Mouse (Mus musculus) layer of hippocampus, adult 6 months (tissue): ENCODE measurements around the gene Vwce. TPM values are rescaled to one million over a fixed set of nuclear protein-coding genes. Genes with fewer than 3 reads are reported as not detected.

Source experiments
- long read RNA-seq, 2 experiments: library from polyadenylated mRNA; unstranded; transcript quantifications; one replicate each; pipeline ENCODE4 v2.0.0; 2019 to 2020
- polyA plus RNA-seq: library from polyadenylated mRNA; unstranded; fragments of <200 nt; fragmentation: Nextera tagmentation; gene quantifications from 2 replicates; pipeline ENCODE4 v1.2.3, GENCODE M21; 2021

Gene Vwce
- polyA plus RNA-seq, result 0.13 and 0.14 TPM in 2 replicates
- long read RNA-seq, experiment 1, result 0 reads
- long read RNA-seq, experiment 2, result 0 reads

DNA sequence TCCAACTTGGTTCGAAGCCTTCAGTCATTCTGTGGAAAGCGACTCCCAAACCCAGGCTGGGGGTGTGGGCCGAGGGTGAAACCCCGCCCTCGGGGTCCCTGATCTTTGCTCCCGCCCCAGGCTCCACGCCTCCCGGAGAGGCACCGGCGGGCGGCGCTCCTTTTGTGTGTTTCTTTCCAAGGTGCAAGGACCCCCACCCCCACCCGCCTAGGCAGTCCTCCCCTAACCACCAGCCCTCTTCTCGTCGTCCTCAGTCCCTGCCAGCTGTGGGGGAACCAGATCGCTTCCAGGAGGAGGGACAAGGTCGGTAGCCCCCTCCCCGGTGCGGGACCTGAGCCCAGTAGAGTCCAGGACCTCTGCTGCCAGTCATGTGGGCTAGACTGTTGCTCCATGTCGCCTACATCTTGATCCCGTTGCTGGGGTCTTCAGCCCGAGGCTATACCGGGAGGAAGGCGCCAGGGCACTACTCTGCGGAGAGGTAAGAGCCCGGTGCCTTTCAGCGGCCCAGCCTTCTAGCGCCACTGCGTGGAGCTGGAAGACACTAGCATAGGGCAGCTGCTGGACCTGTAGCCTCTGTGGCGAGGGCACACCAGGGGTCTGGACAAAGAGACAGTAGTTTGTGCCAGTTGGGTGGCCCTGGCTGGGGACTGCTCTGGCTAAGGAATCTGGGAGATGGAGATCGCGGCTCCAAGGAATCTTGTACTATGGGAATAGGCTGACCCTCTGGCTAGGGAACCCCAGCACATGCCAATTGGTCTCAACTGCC is at the start of gene Vwce:
TSS of gene Vwce (plus strand) at position 108 of the 766 bp plus-strand sequence.

DNA sequence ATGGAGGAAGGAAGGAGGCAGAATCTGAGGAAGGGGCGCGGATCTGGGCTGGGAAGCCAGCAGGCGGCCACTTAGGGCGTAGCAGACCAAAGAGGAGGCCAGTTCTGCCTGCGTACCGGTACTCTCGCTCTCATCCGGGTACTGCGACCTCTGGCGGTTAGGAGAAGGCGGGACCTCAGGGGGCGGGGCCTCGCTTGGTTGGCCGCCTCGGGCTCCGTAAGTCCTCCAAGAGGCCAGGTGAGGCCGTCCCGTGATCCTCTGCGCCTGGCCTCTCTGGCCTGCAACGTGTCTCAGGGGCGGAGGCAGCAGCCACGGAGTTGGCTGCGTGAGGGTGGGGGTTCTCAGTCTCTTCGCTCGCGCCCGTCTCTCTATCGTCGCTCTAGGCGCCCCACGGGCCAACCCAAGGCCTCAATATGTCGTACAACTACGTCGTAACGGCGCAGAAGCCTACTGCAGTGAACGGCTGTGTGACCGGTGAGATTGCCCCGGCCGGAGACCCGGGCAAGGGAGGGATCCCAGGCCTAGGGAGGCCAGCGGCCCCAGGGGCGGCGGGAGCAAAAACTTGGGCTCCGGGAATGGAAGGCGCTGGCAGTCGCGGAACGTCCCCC is 28.6 kb upstream of the Vwce start, which contains the start of the genes Ddb1 and Tkfc:
TSS of gene Ddb1 (plus strand) at position 35 of the 608 bp plus-strand sequence.
TSS of gene Tkfc (minus strand) at position 362 of the 608 bp plus-strand sequence.

DNA sequence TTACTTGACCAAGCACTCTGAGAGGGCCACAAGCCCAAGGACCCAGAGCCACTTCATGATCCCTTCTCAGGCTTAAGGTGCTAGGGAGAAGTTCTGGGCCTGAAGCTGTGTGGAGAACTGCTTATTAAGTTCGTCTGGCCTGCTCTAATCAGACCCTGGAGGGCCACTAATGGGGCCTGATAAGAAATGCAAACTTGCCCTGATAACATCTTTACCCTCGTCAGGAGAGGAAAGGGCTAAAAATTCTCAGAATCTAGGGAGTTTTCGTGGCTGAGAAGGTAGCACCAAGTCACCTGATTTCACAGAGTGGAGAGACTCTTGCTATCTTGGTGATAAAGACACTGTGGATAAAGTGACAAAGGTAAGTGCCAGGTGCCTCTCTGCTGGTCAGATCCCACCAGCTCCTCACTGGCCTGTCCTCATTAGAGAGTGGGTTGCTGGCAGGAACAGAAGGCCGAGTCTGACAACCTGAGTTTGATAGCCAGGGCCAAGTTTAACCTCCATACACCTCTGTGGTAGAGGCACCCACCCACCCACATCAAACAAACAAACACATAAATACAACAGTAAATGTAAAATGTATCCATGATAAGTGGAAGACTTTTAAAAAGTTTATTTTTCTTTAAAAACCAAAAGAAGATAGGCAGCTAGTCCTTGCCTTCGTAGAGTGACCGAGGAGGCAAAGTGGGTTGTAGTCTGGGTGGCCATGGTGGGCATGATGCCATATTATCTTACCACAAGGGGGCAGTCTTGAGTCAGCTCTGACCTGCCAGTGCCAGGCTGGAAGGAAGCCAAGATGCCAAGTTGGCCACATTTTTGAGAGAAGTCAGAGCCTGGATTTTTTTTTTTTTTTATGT is 44.1 kb downstream of the Vwce start, which contains the start of gene Pga5:
TSS of gene Pga5 (minus strand) at position 157 of the 857 bp plus-strand sequence.

DNA sequence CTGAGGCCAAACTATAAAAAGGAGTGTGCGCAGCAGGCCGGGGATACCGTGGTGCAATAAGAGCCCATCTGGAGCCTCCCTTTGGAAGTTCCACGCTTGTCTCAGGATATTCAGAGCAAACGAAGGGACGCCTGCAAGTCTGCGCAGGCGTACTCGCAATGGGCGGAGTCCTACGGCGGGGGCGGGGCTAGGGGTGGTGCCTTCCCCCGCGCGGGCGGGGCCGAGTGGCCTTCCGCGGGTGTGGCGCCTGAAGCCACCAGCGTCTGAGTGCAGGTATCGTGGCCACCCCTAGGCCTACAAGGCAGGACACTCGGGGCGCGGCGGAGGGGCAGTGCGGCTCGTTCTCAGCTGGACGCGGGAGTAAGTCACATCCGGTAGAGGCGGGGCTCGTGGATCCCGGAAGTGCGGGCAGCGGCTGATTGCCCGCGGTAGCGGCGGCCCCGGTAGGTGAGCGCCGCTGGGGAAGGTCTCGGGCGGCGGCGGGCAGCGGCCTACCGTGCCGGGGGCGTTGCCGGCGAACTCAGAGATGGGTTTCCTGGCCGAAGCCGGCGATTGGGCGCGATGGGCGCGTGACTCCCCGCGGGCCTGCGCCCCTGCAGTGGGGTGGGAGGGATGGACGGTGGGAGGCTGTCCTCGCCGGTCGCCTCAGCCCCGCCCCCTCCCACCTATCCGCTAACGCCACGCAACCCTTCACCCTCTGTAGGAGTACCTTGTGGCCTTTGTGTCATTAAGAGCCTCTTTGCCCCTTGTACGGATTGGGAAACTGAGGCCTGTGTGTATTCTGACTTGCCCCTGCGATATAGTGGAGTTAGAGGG is 54.7 kb downstream of the Vwce start, which contains the start of gene Vps37c:
TSS of gene Vps37c (plus strand) at position 199 of the 816 bp plus-strand sequence.

Other genes with a start within 250 kb of the Vwce start
- gene Syt7, start 245.1 kb upstream of the Vwce start, polyA plus RNA-seq, result 7.3 and 8.5 TPM in 2 replicates
- 5.6 and 6.1 TPM in 2 replicates for gene Lrrc10b, start 176.7 kb upstream of the Vwce start, polyA plus RNA-seq
- gene Ppp1r32, start 151.3 kb upstream of the Vwce start, polyA plus RNA-seq, result 3.2 and 4.0 TPM in 2 replicates
- 8.6 and 8.8 TPM in 2 replicates for gene Cpsf7, start 108.9 kb upstream of the Vwce start, polyA plus RNA-seq
- gene Sdhaf2, start 108.1 kb upstream of the Vwce start, polyA plus RNA-seq, result 66.4 and 68.1 TPM in 2 replicates
- 16.1 and 17.2 TPM in 2 replicates for gene Tmem216, start 78.0 kb upstream of the Vwce start, polyA plus RNA-seq
- gene Cyb561a3, start 57.0 kb upstream of the Vwce start, polyA plus RNA-seq, result 26.1 and 26.4 TPM in 2 replicates
- 14.6 and 16.6 TPM in 2 replicates for gene Tmem138, start 56.9 kb upstream of the Vwce start, polyA plus RNA-seq
- gene Ddb1, start 28.9 kb upstream of the Vwce start, polyA plus RNA-seq, result 60.8 and 69.5 TPM in 2 replicates
- 2.3 and 2.7 TPM in 2 replicates for gene Tkfc, start 28.6 kb upstream of the Vwce start, polyA plus RNA-seq
- not detected in 2 replicates for gene Pga5, start 43.9 kb downstream of the Vwce start, polyA plus RNA-seq
- gene Vps37c, start 54.5 kb downstream of the Vwce start, polyA plus RNA-seq, result 24.5 and 24.7 TPM in 2 replicates
- gene Cd5, start 104.8 kb downstream of the Vwce start, polyA plus RNA-seq, result 0.13 TPM in 1 of 2 replicates, not detected in the other
- 0.30 and 0.99 TPM in 2 replicates for gene Cd6, start 195.8 kb downstream of the Vwce start, polyA plus RNA-seq
- 0.20 and 0.30 TPM in 2 replicates for gene Slc15a3, start 205.5 kb downstream of the Vwce start, polyA plus RNA-seq
- 30.2 and 37.5 TPM in 2 replicates for gene Tmem132a, start 235.7 kb downstream of the Vwce start, polyA plus RNA-seq
- 56.5 and 62.8 TPM in 2 replicates for gene Tmem109, start 247.8 kb downstream of the Vwce start, polyA plus RNA-seq